Mouse (Mus musculus): Measurements from ENCODE around the gene Acer3. TPM values are rescaled to one million over a fixed set of nuclear protein-coding genes. Genes with fewer than 3 reads are reported as not detected.

Acer3 gene
- 6.2 and 11.3 TPM in 2 replicates for polyA plus RNA-seq (2012; rRNA removed)

GRCm38 (mm10) chr7:98321083-98321482, at the start of gene Acer3:
TSS of gene Acer3 (minus strand) at chr7:98321208.
- Histone ChIP-seq H3K27ac (ENCODE audit: control insufficient read depth, insufficient read depth, low read depth, low read length) (no peak within 1 kb of the TSS), H3K27me3 (ENCODE audit: control insufficient read depth, insufficient read depth, low read length) (no peaks in the 10 kb centered on the region), H3K4me3 (ENCODE audit: control insufficient read depth, low read depth, low read length) (no peak within 1 kb of the TSS), H3K36me3 (ENCODE audit: control insufficient read depth, insufficient read depth, low read length) (no peaks in the 10 kb centered on the region), H3K4me1 (ENCODE audit: control insufficient read depth, insufficient read depth, low read length) (no peaks in the 10 kb centered on the region)
- TF ChIP-seq CTCF (IDR thresholded peaks at IDR 0.05; ENCODE audit: control insufficient read depth, insufficient read depth, insufficient replicate concordance, low read depth, low read length) = no peak
- TF ChIP-seq POLR2A (IDR thresholded peaks at IDR 0.05; ENCODE audit: control insufficient read depth, low read depth, low read length) = no peak

- Histone ChIP-seq H3K36me3 (ENCODE audit: control insufficient read depth, insufficient read depth, low read length) (no peaks in the 10 kb centered on the region), H3K4me3 (ENCODE audit: control insufficient read depth, low read depth, low read length) (no peak overlapping the region), H3K4me1 (ENCODE audit: control insufficient read depth, insufficient read depth, low read length) (no peaks in the 10 kb centered on the region), H3K27ac (ENCODE audit: control insufficient read depth, insufficient read depth, low read depth, low read length) (no peak overlapping the region), H3K27me3 (ENCODE audit: control insufficient read depth, insufficient read depth, low read length) (no peaks in the 10 kb centered on the region)
- TF ChIP-seq CTCF (IDR thresholded peaks at IDR 0.05; ENCODE audit: control insufficient read depth, insufficient read depth, insufficient replicate concordance, low read depth, low read length) = no peak
- no peak for TF ChIP-seq POLR2A (IDR thresholded peaks at IDR 0.05; ENCODE audit: control insufficient read depth, low read depth, low read length)
Measured at GRCm38 (mm10) chr7:98369762-98370369, 48.9 kb upstream of the Acer3 start.

- Histone ChIP-seq H3K27ac (ENCODE audit: control insufficient read depth, insufficient read depth, low read depth, low read length) (no peak overlapping the region), H3K4me1 (ENCODE audit: control insufficient read depth, insufficient read depth, low read length) (peaks cover 12% of the 10 kb centered on the region), H3K36me3 (ENCODE audit: control insufficient read depth, insufficient read depth, low read length) (no peaks in the 10 kb centered on the region), H3K4me3 (ENCODE audit: control insufficient read depth, low read depth, low read length) (peak overlapping the region; percentile 67), H3K27me3 (ENCODE audit: control insufficient read depth, insufficient read depth, low read length) (no peaks in the 10 kb centered on the region)
- TF ChIP-seq POLR2A (IDR thresholded peaks at IDR 0.05; ENCODE audit: control insufficient read depth, low read depth, low read length) = no peak
- no peak for TF ChIP-seq CTCF (IDR thresholded peaks at IDR 0.05; ENCODE audit: control insufficient read depth, insufficient read depth, insufficient replicate concordance, low read depth, low read length)
Measured at GRCm38 (mm10) chr7:98361662-98362061, 40.7 kb upstream of the Acer3 start.

- Histone ChIP-seq H3K4me3 (ENCODE audit: control insufficient read depth, low read depth, low read length) (peak within 1 kb of the TSS; percentile 67), H3K4me1 (ENCODE audit: control insufficient read depth, insufficient read depth, low read length) (peaks cover 12% of the 10 kb centered on the region), H3K36me3 (ENCODE audit: control insufficient read depth, insufficient read depth, low read length) (no peaks in the 10 kb centered on the region), H3K27ac (ENCODE audit: control insufficient read depth, insufficient read depth, low read depth, low read length) (peak within 1 kb of the TSS; percentile 47), H3K27me3 (ENCODE audit: control insufficient read depth, insufficient read depth, low read length) (no peaks in the 10 kb centered on the region)
- TF ChIP-seq CTCF (IDR thresholded peaks at IDR 0.05; ENCODE audit: control insufficient read depth, insufficient read depth, insufficient replicate concordance, low read depth, low read length) = no peak
- no peak for TF ChIP-seq POLR2A (IDR thresholded peaks at IDR 0.05; ENCODE audit: control insufficient read depth, low read depth, low read length)
Measured at GRCm38 (mm10) chr7:98361063-98361652, 40.1 kb upstream of the Acer3 start, which contains the start of gene Tsku. TSS of gene Tsku (minus strand) at chr7:98361328.

- H3K4me3 ChIP-seq (ENCODE audit: control insufficient read depth, low read depth, low read length) = peak overlapping the region; percentile 67
- no peaks in the 10 kb centered on the region for H3K27me3 ChIP-seq (ENCODE audit: control insufficient read depth, insufficient read depth, low read length)
- TF ChIP-seq POLR2A (IDR thresholded peaks at IDR 0.05; ENCODE audit: control insufficient read depth, low read depth, low read length) (0 out of 2 replicates have a peak, but pooled peaks have one; percentile 18), CTCF (IDR thresholded peaks at IDR 0.05; ENCODE audit: control insufficient read depth, insufficient read depth, insufficient replicate concordance, low read depth, low read length) (no peak)
- H3K27ac ChIP-seq (ENCODE audit: control insufficient read depth, insufficient read depth, low read depth, low read length) = peak overlapping the region; percentile 47
- H3K36me3 ChIP-seq (ENCODE audit: control insufficient read depth, insufficient read depth, low read length) = no peaks in the 10 kb centered on the region
- peaks cover 12% of the 10 kb centered on the region for H3K4me1 ChIP-seq (ENCODE audit: control insufficient read depth, insufficient read depth, low read length)
Measured at GRCm38 (mm10) chr7:98360621-98360990, 39.6 kb upstream of the Acer3 start.

GRCm38 (mm10) chr7:98359951-98360620, 39.1 kb upstream of the Acer3 start:
- Histone ChIP-seq H3K4me1 (ENCODE audit: control insufficient read depth, insufficient read depth, low read length) (peaks cover 12% of the 10 kb centered on the region), H3K36me3 (ENCODE audit: control insufficient read depth, insufficient read depth, low read length) (no peaks in the 10 kb centered on the region), H3K27me3 (ENCODE audit: control insufficient read depth, insufficient read depth, low read length) (no peaks in the 10 kb centered on the region), H3K27ac (ENCODE audit: control insufficient read depth, insufficient read depth, low read depth, low read length) (no peak overlapping the region), H3K4me3 (ENCODE audit: control insufficient read depth, low read depth, low read length) (peak overlapping the region; percentile 67)
- no peak for TF ChIP-seq POLR2A (IDR thresholded peaks at IDR 0.05; ENCODE audit: control insufficient read depth, low read depth, low read length)
- no peak for TF ChIP-seq CTCF (IDR thresholded peaks at IDR 0.05; ENCODE audit: control insufficient read depth, insufficient read depth, insufficient replicate concordance, low read depth, low read length)

- no peak for TF ChIP-seq CTCF (IDR thresholded peaks at IDR 0.05; ENCODE audit: control insufficient read depth, insufficient read depth, insufficient replicate concordance, low read depth, low read length)
- TF ChIP-seq POLR2A (IDR thresholded peaks at IDR 0.05; ENCODE audit: control insufficient read depth, low read depth, low read length) = no peak
- peaks cover 12% of the 10 kb centered on the region for H3K4me1 ChIP-seq (ENCODE audit: control insufficient read depth, insufficient read depth, low read length)
- no peak overlapping the region for H3K4me3 ChIP-seq (ENCODE audit: control insufficient read depth, low read depth, low read length)
- H3K36me3 ChIP-seq (ENCODE audit: control insufficient read depth, insufficient read depth, low read length) = no peaks in the 10 kb centered on the region
- H3K27ac ChIP-seq (ENCODE audit: control insufficient read depth, insufficient read depth, low read depth, low read length) = no peak overlapping the region
- no peaks in the 10 kb centered on the region for H3K27me3 ChIP-seq (ENCODE audit: control insufficient read depth, insufficient read depth, low read length)
Measured at GRCm38 (mm10) chr7:98358016-98358415, 37.0 kb upstream of the Acer3 start.

Measured in testis, adult 2 months (tissue).